Mouse (Mus musculus) lung, adult 18-20 months (tissue): ENCODE results near the gene Elmo2.

ENCODE experiments used
- DNase-seq, 2 experiments: peaks; one replicate each; pipeline ENCODE4 v3.0.0; 2022; ENCODE audit warnings: mixed read lengths in 2 of 2

The Elmo2 gene

GRCm38 (mm10) chr2:165321981-165322735 lies 4.1 kb downstream of the Elmo2 start:
- DNase-seq = no peak

DNA sequence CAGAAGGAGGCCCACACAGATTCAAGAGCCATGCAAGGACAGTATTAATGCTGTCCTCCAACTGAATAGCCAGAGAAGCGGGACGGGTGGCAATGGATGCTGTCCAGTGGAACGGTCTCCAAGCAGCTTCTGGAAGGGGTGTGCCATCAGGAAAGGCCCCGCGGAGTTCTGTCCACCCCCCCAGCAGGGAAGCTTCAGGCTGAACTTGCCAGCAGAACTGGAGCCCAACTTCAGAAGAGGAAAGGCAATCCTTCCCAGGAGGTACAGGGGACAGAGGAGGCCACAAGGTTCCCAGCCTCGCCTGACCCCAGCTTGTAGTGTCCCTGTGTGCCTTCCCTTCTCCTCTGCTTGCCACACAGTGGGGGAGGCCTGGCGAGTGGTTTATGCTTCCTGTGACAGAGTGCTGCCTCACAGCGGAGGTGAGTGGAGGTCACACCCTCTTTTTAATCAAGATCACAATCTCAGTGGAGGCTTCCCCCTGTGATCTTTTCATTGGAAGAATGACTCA lies 4.8 kb downstream of the Elmo2 start:
- DNase-seq = peak; percentile 58 to 68

- DNase-seq = peak; percentile 59 to 63
Measured at GRCm38 (mm10) chr2:165320531-165321150, 5.6 kb downstream of the Elmo2 start.

DNA sequence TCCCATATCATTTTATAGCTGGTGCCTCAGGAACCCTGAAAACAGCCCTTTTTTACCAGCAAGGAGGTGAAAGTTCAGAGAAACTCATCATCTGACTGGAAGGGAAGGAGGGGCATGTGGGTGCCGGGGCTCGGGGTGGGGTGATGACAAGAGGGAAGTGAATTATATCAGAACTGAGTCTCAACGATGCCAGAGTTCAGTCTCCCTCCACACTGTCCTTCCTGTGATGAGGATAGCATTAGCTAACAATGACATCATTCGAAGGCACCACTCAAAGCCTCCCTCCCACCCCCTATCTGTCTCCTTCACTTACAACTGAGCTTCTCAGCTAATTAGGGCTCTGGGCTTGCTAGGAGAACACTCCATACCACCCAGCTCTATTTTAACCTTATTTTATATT lies 6.8 kb downstream of the Elmo2 start:
- peak; percentile 37 to 39 for DNase-seq

DNA sequence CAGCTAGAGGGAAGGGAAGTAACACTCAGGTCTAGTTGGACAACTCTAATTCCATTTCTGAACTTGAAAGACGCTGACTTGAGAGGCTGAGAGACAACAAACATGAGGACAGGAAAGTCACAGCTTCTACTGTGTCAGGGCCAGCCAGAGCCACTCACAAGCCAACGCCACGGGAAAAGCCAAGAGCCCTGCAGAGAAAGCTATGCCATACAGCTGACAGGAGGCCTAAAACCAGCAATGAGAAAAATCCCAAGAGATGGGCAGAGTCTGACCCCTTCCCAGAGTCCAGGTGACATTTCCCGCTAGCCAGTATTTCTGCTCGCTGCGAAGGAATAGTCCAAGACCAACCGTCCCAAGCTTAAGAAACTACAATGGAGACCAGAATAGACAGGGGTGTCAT lies 7.3 kb downstream of the Elmo2 start:
- DNase-seq = no peak

DNA sequence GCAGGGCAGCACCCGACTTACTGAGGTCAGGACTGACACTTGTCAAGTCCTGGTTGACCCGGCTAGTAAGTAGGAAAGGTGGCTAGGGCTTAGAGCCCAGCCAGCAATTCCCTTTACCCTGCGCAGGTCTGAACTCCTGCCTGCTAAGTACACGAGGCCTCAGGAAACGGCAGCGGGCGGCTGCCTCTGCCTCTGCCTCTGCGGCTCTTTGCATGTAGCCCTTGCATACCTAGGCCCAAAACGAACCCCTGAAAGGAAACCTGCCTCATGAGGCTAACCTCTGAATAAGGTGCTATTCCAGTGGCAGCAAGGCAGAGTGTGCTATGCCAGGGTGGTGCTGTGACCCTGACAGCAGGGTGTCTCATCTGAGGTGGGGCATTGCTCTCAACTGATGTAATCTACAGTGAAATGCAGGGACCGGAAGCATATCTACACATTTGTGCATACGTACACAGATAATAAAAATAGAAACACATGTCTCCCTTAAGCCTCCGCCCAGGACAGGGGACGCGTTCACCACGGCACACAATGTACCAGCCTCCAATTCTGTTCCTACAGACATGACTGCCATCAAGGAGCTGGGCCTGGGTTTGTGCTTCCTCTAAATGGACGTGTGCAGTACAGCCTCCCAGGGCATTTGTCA lies 8.5 kb downstream of the Elmo2 start:
- no peak for DNase-seq

DNA sequence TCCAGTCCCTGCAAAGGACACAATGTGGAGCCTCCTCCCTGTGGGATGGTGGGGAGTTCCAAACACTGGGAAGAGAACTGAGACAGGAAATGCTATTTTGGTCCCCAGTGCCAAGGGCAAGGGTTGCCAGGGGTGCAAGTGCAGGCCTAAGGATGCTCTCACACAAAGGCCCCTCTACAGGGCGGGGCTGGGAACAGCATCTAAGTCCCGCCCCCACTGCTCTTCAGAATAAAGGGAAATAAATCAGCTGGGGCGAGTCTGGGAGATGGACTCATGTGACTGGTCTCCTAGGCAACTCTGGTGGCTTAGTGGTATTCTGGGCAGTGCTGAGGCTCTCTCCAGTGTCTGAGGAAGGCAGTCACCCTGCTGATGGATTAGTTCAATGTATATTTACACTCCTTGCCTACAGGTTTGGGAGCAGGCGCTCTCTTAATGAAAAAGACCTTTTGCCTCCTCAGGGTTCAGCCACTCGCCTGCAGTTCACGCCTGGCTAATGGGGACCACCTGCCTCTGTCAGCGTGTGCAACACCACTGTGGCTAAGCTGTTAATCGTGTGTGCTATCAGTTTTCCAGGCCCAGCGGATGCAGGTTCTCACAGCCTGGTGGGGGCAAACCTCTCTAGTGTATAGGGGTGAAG lies 9.3 kb downstream of the Elmo2 start:
- peak; percentile 74 to 80 for DNase-seq

- DNase-seq = no peak
Measured at GRCm38 (mm10) chr2:165316204-165316603, 10.1 kb downstream of the Elmo2 start.

DNA sequence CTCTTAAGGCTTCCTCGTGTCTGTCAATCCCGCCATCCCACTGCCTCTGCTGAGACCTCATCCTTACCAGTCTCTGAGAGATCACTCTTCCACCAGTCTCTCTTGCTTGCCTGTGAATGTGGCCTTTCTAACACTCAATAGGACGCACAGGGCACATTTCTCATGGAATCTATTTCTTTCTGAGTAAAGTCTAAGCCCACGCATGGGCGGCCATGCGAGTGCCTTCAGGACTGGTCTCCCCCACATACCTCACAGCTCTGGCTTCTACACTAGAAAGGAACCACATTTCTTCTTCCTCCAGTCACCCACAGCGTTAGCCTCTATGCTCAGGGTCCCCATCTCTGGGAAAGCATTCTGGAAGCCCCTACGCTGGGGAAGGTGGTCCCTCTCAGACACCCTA lies 12.1 kb downstream of the Elmo2 start:
- no peak for DNase-seq

- no peak for DNase-seq
Measured at GRCm38 (mm10) chr2:165312381-165312780, 13.9 kb downstream of the Elmo2 start.

- DNase-seq = no peak
Measured at GRCm38 (mm10) chr2:165311577-165311976, 14.7 kb downstream of the Elmo2 start.

GRCm38 (mm10) chr2:165310818-165311425 lies 15.4 kb downstream of the Elmo2 start:
- no peak for DNase-seq

DNA sequence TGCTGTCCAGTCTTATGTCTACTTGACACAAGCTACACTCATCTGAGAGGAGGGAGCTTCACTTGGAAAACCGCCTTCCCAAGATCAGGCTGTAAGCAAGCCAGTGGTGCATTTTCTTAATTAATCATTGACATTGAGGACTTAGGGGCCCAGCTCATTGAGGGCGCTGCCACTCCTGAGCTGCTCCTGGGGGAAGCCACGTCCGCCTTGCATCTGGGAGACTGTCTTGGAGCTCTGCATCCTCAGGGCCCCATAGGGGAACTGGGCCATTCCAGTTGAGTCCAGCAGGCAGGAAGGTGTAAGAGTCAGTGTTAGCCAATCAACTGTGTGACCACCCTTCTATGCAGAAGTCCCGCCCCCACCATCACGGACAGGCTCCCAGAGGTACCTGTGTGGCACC lies 18.5 kb downstream of the Elmo2 start:
- DNase-seq = no peak

DNA sequence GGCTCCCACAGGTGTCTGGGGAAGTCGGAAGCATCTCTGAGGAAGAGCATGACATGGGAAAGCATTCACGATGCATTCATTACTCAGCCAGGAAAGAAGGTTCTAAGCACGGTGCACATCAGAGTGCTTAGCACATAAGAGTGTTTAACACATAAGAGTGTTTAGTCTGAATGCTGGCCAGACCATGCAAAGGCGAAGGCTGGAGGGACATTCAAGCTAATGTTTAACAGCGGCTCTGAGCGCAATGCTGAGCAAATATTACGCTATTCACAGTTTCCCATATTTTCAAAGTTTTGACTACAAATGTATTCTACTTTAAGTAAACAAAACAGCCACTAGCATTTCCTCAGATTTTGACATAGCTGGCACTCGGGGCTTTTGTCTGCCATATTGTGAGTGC lies 20.8 kb downstream of the Elmo2 start:
- no peak for DNase-seq

DNA sequence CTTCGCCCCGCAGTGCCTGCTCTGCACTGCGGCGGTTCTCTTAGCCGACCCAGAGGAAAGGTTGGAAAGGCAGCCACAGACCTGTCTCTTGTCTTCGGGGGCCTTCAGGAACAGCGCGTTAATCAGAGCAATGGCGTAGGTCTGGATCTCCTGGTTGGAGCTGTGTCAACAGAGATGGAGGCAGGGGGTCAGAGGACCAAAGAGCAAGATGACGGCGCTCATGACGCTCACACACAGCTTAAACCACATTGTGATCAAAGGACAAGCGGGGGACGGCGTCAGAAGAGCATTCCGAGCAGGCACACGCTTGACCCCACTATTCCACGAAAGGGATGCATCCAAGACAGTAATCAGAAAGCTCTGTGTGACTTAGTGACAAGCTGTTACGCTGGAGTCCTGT lies 21.5 kb downstream of the Elmo2 start:
- DNase-seq = no peak

GRCm38 (mm10) chr2:165303354-165304012 lies 22.8 kb downstream of the Elmo2 start:
- DNase-seq = no peak

- no peak for DNase-seq
Measured at GRCm38 (mm10) chr2:165301409-165301808, 24.9 kb downstream of the Elmo2 start.

GRCm38 (mm10) chr2:165300885-165301284 lies 25.4 kb downstream of the Elmo2 start:
- no peak for DNase-seq

DNA sequence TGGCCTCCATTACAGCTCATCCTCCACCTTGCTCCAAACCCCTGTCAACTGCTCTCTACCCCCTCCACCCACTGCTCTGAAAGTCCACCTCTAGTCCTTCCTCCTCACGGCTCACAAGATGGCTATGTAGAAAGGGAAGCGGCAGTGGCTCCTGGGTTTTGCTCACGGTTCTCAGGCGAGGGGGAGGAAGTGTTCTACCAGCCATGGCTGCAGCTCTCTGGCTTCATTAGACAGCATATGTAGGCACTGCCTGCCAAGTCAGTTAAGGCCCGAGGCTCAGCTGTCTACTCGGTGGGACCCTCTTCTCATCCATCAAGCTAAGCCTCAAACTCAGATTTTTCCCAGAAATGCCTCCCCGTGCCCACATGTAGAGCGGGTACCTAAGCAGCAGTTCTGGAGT lies 25.9 kb downstream of the Elmo2 start:
- no peak for DNase-seq

DNA sequence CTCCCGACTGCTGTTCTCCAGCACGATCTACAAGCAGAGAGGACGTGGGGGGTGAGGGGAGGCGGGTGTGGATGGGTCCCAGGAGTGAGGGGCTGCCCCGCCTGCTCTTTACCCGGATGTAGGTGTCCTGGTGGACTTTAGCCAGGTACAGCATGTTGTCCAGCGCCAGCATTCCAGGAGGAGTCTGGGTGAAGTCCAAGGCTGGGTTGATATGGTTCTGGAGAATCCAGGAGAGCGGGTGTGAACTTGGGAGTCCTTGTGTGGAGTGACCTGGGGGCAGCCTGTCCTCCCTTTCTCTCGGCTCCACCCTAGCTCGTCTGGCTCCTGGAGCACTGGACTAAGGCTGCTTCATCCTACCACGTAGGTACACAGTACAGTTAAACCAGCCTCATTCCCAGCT lies 28.9 kb downstream of the Elmo2 start:
- DNase-seq = no peak

DNA sequence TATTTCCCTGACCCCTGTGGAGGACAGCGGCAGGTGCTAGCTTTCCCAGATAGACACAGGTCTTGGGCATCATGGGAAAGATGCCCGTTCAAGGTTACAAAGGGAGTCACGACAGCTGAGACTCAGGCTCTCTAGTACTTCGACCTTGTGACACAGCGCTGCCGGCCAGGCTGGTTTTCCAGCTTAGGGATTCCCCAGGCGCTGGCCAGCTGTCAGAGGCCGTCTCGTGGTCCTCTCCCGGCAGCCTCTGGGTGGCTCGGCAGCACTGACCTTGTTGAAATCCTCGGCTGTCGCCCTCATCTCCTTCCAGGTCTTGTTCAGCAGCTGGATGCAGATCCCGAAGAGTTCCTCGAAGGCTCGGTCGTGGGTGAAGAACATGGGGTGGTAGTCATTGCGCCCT lies 29.7 kb downstream of the Elmo2 start:
- no peak for DNase-seq

DNA sequence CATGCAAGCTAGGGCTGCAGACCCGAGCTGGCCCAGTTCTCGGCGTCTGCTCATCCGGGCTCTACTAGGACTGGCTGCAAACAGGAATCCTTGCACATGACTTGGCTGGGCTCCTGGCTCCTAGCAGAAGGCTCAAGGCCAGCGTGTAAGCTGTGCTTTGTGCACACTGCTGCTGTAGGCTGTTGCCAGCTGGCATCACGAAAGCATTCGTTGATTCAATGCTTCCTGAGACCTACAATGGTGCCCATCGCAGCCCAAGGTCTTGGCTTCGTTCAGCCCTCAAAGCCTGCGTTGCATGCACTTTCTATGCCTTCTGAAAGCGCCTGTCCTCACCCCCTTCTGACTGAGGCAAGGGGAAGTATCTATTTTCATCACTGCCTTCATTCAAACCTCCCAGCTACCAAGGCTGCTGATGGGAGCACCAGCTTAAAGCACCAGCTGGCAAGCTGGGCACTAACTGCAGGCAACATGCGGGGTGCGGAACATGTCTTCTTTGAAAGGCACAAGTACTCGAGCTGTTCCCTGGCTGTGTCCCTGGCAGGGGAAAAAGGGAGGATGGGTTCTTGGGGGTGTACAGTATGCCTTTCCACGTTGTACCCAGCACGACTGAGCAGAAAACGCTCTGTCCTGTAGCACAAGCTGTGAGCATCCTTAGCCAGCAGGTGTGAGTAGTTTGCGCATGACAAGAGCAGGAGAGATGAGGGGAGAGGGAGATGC lies 37.8 kb downstream of the Elmo2 start:
- peak; percentile 69 to 74 for DNase-seq
